Mouse (Mus musculus): ENCODE measurements at regions not wholly inside any gene's neighbourhood (a gene's known extent, or its start where the extent isn't known, plus 50 kb on each side); places are given as distances from the start of the nearest gene placed in this dataset.

DNA sequence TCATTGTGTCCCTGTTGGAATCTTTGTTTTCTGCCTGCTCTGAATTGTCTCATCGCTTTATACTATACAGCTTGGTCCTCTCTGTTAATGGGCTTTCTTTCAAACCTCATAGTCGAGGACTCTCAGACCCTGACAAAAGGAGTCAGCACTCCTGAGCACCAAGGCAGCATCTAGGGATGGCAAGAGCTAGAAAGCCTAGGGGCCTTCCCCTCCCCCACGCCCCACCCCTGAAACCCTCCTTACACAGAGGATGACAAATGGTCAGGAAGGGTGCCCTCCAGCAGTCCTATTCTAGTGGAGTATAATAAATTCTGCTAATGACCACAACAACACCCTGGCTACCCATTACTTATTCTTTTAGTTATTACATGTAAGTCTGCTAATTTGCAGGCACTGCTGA lies 74.4 kb downstream of the Tbx19 start:
- DNase-seq (ENCODE audit: low spot score in 2 of 2) = no peak

DNA sequence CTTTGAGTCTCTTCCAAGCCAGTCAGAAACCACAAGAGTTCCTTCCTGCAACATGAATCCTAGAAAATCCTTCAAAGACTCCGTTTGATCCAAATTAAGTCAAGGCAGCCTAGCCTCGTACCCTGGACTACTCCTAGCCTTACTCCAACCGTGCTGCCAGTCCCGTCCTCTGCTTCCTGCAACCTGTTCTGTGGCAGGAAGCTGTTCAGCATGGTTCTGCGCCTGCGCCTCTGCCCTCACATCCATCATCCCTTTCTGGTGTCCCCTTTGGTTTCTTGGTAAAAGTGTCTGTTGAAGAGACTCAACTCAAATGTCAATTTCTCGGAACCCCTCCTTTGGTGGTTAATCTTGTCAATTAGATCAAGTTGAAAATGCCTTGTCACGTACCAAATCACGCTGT lies 75.8 kb downstream of the Tbx19 start:
- DNase-seq (ENCODE audit: low spot score in 2 of 2) = no peak

DNA sequence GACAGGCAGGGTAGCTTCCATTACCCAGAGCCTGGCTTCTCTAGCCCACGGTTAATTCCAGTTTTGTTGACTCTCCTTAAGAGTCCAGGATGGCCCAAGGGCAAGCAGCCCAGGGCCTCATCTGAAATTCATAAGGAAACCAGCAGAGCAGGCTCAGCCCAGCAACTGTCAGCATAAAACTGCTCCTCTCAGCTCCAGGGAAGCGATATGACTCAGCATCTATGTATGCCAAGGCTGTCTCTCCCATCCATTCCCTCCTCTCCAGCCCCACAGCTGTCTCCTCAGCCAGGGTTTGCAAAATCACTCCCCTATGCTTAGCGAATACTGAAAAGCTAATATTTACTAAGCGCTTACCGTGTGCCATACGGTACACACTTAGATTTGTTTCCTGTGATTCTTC lies 76.4 kb downstream of the Tbx19 start:
- DNase-seq (ENCODE audit: low spot score in 2 of 2) = peak in 1 of 2 experiments; percentile 31

DNA sequence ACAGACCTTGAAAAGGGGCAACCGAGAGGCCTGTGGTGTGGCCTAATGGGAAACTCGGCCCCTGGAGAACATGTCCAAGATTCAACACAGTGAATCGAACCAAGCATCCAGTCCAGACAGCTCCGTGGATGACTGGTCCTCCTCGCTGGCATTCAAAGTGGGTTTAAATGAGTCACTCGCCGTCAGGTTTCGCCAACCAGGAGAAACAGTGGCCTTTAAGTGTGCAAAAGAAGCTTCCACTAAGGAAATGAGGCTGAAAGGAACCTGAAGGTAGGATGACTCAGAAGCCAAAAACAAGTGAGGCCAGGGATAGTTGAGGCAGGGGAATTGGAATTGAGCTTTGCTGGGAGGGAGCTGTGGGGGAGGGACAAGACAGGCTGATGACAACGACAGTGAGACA lies 80.2 kb downstream of the Tbx19 start:
- no peak for DNase-seq (ENCODE audit: low spot score in 2 of 2)

DNA sequence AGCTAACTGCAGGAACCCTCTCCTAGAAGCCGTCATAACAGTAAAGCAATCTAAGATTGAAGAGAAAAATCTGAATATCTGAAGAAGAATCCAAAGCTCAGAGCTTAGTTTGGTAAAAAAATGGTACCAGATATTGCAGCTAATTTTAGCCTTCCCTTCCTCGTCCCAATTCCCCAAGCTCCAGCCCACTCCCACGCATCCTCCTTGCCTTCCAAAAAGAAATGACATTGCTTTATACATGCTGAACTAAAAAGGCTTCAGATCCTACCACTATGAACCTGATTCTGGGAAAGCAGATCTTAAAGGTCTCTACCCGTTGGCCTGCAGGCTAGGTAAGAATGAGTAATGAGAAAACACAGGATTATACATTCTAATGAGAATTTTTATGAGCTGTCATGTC lies 83.3 kb downstream of the Tbx19 start:
- no peak for DNase-seq (ENCODE audit: low spot score in 2 of 2)

DNA sequence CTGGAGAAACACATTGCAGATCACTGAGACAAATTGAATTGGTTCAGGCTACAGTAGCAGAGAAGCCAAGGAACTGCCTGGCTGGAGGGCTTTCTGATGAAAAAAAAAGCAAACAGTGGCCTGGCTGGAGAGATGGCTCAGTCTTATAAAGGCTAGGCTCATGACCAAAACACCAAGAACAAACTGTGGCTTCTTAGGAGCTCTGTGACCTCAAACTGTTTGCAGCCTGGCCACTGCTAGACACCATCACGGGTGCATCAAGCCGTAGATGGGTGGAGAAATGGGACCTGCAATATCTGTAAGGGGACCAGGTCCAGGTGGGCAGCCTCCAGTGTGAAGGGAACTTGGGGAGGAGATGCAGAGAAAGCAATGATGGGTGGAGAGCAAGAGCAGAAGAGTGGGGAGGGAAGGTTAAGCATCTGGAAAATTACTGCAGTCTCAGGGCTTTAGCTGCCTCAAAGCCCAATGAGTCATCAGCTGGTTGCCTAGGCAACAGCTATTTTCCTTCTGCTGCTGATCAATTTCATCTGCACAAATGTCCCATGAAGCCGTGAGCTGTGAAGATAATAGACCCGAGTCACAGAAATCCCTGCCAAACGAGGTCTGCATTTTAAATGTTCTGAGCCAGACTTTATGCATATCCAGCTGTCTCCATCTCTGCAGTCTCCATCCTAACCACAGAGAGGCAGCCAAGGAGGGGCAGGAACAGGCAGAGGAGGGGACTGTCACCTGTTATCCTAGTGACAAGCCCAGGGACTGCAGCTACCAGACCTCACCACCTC lies 85.1 kb downstream of the Tbx19 start:
- peak; percentile 67 to 76 for DNase-seq (ENCODE audit: low spot score in 2 of 2)

DNA sequence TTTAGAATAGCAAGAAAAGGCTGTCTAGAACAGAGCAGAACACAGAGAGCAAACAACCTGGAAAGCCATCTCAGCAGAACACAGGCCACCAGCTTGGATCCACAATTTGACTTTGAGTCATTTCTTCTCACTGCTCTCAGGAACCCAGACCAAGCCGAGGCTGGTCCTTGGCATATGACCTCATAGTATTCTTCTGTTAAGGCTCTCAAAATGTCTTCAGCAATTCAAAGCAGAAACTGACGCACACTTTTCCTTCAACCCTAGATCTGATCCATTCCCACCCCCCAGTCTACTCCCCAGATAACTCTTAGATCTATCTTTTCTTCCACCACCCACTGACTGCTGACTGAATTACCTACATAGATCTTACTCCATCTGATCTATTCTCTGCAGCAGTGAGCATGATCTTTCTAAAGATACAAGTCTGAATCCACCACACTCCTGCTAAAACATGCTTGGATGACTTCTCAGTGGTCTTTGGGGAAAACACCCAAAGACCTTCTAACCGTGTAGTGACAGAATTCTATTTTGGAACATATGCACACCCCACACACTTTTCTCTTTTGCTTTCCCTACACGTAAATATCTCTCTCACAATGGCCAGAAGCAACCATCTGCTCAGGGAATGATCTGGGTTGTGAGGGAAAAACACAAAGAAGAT lies 88.6 kb downstream of the Tbx19 start:
- DNase-seq (ENCODE audit: low spot score in 2 of 2) = no peak

DNA sequence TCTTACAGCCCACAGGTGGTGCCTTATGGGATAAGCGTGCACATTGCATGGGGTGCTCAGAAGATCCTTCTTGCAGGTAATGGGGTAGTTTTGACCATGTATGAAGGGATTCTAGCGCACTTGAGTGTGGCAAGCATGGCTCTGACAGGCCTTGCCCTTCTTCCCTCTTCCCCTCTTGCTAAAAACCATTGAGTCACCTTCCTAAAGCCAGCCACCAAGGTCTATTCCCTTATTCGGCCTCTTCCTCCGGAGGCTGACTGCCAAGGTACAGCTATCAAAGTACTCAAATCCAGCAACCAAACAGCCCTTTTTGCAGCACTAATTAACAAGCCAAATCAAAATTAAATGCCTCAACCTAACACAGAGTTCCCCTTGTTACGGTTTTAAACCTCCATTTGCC lies 95.6 kb downstream of the Tbx19 start:
- no peak for DNase-seq (ENCODE audit: low spot score in 2 of 2)

DNA sequence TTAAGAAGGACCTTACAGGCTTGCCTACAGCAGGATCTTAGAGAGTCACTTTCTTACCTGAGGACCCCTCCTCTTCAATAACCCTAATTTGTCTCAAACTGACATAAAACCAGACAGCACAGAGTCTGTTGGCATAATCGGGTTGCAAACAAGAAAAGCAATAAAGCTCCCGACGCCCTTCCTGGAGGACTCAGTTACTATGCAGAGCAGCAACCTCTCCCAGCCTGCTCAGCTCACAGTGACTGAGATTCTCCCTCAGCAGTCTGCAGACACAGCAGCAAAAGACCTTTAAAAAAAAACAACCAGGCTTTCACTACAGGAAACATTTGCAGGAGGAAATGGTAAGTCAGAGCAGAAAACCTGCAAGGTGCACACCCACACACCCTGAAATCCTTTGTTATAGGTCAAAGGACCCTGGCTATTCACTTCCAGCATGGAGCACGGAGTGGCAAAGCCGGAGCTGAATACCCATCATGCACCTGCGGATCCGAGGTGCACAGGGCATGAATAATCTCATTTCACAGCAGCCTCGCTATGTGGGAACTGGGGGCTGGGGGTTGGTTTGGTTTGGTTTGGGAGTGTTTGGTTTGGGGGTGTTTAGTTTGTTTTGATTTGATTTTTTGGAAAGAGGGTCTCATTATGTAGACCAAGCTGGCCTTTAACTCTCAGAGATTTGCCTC lies 97.6 kb downstream of the Tbx19 start:
- DNase-seq (ENCODE audit: low spot score in 2 of 2) = no peak

DNA sequence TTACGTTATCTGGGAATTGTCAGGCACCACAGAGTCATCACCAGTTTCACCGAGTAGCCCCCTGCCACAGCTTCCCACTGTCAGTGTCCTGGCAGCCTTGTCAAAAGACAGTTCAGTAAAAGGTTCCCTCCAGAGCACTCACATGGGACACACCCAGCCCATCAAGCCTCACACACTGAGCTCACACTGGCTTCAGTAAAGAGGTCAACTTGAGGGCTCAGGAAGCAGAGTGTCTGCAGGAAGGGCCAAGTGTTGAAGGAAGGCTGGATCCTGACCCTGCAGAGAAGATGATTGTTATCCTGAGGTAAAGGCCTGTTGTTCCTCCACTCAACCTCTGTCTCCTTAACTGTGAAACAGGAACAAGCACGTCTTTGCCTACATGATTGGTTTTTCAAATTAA lies 99.2 kb downstream of the Tbx19 start:
- no peak for DNase-seq (ENCODE audit: low spot score in 2 of 2)

DNA sequence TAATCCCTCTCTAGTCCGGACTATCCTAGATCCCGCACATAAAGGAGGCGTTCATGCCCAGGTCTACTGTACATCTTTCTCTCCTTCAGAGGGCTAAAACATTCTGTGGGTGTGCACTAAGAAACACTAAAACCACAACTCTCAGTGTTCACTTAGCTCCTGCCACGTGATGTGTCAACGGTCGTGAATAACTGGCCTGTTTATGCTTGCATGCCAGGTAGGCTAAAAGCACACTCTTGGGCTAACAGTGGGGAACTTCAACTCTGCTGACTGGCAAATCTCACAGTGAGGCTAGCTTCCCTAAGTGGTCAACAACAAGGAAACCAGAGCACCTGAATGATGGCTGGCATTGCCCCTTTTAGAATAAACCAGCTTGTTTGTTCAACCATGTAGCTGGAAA lies 106.3 kb downstream of the Tbx19 start:
- DNase-seq (ENCODE audit: low spot score in 2 of 2) = no peak

DNA sequence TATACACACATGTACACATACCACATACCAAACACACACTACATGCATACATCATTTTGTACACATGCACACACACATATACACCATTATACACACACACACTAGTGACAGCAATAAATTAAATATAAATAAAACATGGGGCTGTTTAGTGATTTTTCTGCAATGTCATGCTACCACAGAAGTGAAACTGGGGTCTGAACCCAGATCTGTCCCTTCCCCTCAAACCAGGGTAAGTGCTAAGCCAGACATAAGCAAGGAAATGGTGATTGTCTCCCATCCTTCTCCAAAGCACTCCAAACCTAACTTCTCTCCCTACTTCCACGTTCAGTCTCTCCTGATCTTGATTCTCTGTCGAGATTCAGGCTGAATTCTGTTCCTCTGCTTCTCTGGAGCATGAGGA lies 109.3 kb downstream of the Tbx19 start:
- DNase-seq (ENCODE audit: low spot score in 2 of 2) = no peak

DNA sequence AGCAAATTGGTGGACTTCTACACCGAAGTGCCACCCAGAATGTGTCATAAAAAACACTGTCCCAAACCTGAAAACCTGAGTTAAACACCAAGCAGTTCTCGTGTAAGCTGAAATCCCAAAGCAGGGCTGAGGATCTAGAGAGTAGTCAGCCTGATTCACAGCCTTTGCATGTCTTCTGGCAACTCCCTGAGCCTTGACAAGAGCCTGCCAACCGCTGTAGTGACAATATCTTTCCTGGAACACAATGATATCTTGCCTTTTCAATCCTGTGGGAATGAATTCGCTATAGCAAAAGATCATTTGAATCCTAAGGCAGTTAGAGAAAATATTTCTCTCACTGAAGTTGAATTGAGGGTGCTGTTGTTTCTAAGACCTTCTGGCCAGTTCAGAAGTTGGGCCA lies 110.4 kb downstream of the Tbx19 start:
- DNase-seq (ENCODE audit: low spot score in 2 of 2) = no peak

DNA sequence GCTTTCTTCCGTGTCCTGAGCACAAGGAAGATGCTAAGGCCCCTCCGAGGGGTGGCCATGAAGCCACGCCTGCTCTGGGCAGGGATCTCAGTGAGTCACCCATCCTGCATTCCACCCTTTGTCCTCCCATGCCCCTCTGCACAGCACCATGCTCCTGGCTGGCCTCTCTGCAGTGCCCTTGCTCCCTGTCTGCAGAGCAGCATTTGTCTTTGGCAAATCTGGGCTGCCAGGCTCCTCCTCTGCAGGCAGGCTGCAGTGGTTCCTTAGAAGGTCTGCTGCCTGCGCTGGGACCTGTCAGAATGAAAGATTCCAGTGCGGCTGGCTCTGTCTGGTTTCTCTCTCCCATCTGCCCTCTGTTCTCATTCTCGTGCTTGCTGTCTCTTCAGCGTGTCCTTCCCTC lies 111.3 kb upstream of the Xcl1 start:
- peak; percentile 34 to 38 for DNase-seq (ENCODE audit: low spot score in 2 of 2)

DNA sequence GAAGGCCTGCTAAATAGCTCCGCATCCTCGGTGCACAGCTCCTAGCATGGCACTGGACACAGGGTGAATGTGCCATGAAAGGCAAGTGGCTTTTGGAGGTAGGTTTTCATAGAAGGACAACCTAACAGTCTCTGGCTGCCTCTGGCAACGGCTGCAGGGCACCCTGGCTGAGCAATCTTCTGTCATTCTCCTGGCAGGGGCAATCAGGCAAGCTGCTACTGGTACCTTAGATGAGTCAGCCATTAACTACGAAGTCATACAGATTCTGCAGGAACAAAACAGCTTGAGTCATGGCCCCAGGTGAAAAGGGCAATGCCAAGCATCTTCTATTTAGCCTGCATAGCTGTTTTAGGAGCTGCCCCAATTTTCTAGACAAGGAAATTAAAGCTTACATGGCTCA lies 110.7 kb upstream of the Xcl1 start:
- no peak for DNase-seq (ENCODE audit: low spot score in 2 of 2)

DNA sequence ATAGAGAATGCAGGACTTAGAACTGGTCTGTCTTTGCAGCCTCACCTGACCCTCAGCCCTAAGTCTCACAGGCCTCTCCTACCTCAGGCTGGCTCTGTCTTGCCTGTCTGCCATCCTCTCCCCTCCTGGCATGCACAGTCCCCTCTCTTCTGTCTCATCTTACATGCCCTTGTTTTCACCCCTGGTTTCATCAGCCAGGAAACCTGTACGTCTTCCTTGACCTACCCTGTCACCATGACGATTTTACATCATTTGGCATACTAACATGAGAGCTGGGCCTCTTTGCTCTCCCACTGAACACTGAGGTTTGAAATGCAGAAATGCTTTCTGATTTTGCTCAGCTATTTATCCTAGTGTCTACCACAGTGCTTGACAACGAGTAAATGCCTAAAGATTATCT lies 108.0 kb upstream of the Xcl1 start:
- no peak for DNase-seq (ENCODE audit: low spot score in 2 of 2)

DNA sequence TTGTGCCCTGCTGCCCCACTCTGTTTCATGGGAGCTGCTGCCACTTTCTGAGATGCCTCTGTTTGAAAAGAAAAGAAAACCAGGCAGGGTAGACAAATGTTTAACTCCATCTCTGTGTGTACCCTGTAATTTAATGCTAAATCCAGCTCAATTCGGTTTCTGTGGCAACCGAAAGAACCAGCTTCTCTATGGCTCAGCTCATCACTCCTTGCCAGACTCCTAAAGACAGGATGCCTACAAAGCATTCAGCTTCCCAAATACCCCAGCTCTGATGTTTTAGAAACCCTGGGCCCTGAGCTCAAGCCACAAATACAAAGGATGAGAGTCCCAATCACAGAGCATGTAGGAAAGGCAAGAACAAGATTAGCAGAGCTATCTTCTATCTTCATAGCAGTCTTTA lies 106.8 kb upstream of the Xcl1 start:
- DNase-seq (ENCODE audit: low spot score in 2 of 2) = peak in 1 of 2 experiments; percentile 35

DNA sequence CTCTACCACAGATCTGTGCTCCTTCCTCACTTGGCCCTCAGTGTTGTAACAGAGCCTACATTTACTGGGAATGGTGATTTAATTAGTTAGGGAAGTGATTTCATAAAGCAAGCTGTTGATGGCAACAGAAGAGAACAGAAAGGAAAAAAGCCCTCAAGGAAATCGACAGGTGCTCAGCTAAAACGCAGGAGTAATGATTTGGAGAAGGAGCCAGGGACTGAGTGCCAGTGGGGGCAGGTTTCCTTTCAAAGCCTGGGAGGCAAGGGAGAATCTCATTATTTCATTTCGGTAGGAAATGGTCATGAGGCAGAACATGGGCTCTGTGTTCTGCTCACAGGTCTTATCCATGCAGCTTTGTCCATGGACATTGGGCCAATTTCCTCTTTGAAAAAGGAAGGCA lies 101.3 kb upstream of the Xcl1 start:
- DNase-seq (ENCODE audit: low spot score in 2 of 2) = no peak

DNA sequence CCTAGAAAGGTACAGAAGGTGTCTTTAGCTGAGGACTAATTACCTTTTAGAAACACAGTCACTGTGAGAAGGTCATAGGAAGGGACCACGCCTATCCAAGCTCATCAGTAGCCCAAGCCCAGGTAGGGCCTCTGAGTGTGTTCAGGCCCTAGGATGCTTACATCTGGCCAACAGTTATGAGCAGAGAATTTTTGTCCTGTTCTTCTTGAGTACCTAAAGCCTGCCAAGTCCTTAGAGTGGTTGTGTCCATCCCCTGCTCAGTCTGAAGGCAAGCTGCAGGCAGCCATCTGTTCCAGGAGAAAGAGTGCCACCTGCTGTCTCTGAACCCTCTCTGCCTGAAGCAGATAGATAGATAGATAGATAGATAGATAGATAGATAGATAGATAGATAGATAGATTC lies 100.3 kb upstream of the Xcl1 start:
- peak; percentile 38 to 40 for DNase-seq (ENCODE audit: low spot score in 2 of 2)

DNA sequence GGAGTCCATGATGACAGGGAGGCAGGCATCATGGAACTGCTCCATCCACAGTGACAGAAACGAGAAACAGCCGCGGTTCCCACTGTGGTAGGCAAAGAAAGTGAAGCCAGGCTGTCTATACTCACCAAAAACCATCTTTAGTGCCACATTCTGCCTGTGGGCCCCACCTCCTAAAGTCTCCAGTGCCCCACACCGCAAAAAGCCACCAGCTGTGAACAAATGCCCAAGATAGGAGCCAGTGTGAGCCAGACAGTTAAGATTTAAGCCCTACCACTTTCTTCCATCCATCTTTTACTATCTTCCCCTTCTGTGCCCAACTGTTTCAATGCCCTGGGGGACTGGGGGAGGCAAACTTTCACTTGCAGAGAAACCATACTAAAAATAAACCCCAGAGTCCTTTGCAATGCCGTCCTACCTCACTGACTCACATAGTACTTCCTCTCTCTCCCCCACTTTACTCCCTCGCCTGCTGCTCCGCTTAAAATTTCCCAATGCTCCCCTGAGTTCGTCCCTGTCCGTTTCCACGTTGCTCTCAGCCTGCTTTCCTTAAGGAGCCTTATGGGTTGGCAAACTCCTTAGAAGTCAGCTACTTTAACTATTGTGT lies 85.7 kb upstream of the Xcl1 start:
- DNase-seq (ENCODE audit: low spot score in 2 of 2) = no peak

DNA sequence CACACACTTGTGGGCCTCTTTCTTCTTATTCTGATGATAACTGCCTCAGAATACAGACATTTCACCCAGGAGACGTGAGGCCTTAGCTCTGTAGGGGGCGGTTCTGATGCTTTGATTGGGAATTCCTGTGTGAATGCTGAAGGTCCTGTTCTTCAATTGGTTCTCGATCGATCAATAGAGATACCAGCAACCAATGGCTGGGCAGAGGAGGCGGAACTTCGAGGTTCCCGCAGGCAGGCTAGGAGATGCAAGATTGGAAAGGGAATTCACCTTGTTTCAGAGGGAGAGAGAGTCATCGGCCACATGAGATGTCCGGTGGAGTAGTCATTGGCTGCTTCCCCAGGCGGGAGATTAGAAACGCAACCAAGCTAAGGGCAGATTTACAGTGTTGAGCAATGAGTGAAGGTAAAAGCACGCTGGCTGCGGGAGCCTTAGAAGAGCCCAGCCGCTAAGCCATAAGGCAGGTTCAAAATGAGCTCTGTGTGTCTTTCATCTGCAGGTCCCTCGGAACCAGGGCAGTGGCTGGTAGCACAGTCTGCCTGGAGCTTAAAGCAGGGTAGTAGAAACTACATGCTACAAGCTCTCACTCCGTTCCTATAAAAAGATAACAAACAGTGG lies 83.5 kb upstream of the Xcl1 start:
- peak in 1 of 2 experiments; percentile 65 for DNase-seq (ENCODE audit: low spot score in 2 of 2)

DNA sequence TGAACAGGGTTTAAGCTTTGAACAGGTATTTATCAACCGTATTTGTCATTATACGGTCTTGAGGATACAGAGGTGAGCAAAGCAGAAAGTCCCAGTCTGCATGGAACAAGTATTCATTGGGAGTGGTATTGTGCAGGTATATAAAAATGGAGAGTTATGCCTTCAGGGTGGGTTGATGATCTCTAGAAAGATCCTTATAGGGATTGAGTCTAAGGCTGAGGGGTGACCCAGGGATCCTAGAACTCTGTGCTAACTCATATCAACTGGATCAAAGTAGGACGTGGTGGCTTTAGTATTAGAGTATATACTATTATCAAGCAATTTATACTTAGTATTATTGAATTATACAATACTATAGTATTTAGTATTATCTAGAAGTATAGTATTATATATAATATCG lies 82.9 kb upstream of the Xcl1 start:
- DNase-seq (ENCODE audit: low spot score in 2 of 2) = no peak

Data from frontal cortex, postnatal 10 days (tissue).